Mouse (Mus musculus) heart, postnatal 0 days (tissue): ENCODE data around the gene Nup62.

ENCODE experiments used
- CTCF ChIP-seq: IDR thresholded peaks from 2 replicates; pipeline ENCODE4 v1.5.1; 2016; ENCODE audit warnings: antibody characterized with exemption, control low read depth, low read depth
- EP300 ChIP-seq: IDR thresholded peaks from 2 replicates; pipeline ENCODE4 v1.6.1; 2016; ENCODE audit warnings: antibody characterized with exemption, low read depth

DNA sequence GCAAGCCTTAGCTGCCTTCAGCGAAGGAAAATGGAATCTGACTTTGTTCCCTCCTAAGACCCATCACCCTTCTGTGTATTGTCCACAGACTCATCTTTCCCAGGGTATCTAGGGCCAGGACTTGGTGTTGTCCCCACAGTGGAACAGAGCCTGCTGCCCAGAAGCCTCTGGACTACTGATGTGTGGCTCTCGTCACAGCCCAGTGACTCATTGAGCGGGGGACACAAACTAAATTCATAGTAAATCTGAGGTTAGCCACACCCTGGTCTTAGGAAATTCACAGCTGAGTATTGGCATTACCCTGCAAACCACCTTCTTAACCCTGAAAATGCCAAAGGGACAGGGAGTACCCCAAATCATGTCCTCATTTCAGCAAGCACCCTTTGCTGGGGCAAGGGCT is 10.9 kb downstream of the Nup62 start:
- TF ChIP-seq CTCF (no peak), EP300 (no peak)
